Mouse (Mus musculus) frontal cortex, adult 2 months (tissue): ENCODE measurements around the gene Pon1. TPM values are rescaled to one million over a fixed set of nuclear protein-coding genes. Genes with fewer than 3 reads are reported as not detected.

Experiments used
- DNase-seq, 2 experiments: peaks; one replicate each; pipeline ENCODE4 v3.0.0; 2022; ENCODE audit warnings: low spot score in 1 of 2; ENCODE audit errors: extremely low spot score in 1 of 2
- polyA plus RNA-seq: library from polyadenylated mRNA; depleted of rRNA; stranded (reverse); fragments of >200 nt; gene quantifications from 2 replicates; pipeline ENCODE4 v1.2.3, GENCODE M21; 2012

The Pon1 gene
- polyA plus RNA-seq, 1 experiment, result not detected

- peak in 1 of 2 experiments; percentile 26 for DNase-seq
Observed at GRCm38 (mm10) chr6:5177967-5178891, 15.5 kb downstream of the Pon1 start.

GRCm38 (mm10) chr6:5174179-5174812, 19.4 kb downstream of the Pon1 start:
- no peak for DNase-seq

- no peak for DNase-seq
Observed at GRCm38 (mm10) chr6:5172571-5172970, 21.2 kb downstream of the Pon1 start.

- DNase-seq, result no peak
Observed at GRCm38 (mm10) chr6:5171418-5171817, 22.3 kb downstream of the Pon1 start.

GRCm38 (mm10) chr6:5168158-5168557, 25.6 kb downstream of the Pon1 start:
- DNase-seq, result no peak

- DNase-seq, result peak in 1 of 2 experiments; percentile 11
Observed at GRCm38 (mm10) chr6:5167051-5167677, 26.6 kb downstream of the Pon1 start.

GRCm38 (mm10) chr6:5164855-5165254, 28.9 kb downstream of the Pon1 start:
- DNase-seq, result no peak

- DNase-seq, result no peak
Observed at GRCm38 (mm10) chr6:5163507-5164144, 30.1 kb downstream of the Pon1 start.

- no peak for DNase-seq
Observed at GRCm38 (mm10) chr6:5162052-5162451, 31.7 kb downstream of the Pon1 start.

GRCm38 (mm10) chr6:5159385-5159791, 34.4 kb downstream of the Pon1 start:
- no peak for DNase-seq

GRCm38 (mm10) chr6:5156541-5157425, 37.0 kb downstream of the Pon1 start:
- DNase-seq, result no peak

- no peak for DNase-seq
Observed at GRCm38 (mm10) chr6:5155313-5155927, 38.3 kb downstream of the Pon1 start.

GRCm38 (mm10) chr6:5154786-5155185, 39.0 kb downstream of the Pon1 start:
- no peak for DNase-seq

GRCm38 (mm10) chr6:5152185-5152584, 41.6 kb downstream of the Pon1 start:
- DNase-seq, result no peak

- no peak for DNase-seq
Observed at GRCm38 (mm10) chr6:5151171-5151570, 42.6 kb downstream of the Pon1 start.

- no peak for DNase-seq
Observed at GRCm38 (mm10) chr6:5149941-5150340, 43.8 kb downstream of the Pon1 start.

- DNase-seq, result no peak
Observed at GRCm38 (mm10) chr6:5147488-5148142, 46.1 kb downstream of the Pon1 start.

- no peak for DNase-seq
Observed at GRCm38 (mm10) chr6:5139666-5140065, 54.1 kb downstream of the Pon1 start.
